Mouse (Mus musculus): ENCODE measurements around the gene Abr. TPM values are rescaled to one million over a fixed set of nuclear protein-coding genes. Genes with fewer than 3 reads are reported as not detected.

Gene Abr
- polyA plus RNA-seq, 1 experiment from 2014 or later, result 76.2 TPM

DNA sequence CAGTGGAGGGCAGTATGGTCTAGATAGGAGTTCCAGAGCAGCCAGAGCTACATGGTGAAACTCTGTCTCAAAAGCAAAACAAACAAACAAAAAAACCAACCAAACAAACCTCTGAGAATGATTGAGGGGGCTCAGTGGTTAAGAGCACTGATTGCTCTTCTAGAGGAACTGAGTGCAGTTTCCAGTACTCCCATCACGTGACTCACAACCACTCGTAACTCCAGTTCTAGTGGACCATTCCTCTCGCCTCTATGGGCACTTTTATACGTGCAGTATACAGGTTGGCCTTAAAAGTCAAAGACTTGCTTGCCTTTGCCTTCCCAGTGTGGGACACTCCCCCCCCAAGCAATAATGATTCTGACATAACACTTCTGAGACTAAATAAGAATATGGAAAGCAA, 217.0 kb downstream of the Abr start:
- no peak overlapping the region for H3K4me2 ChIP-seq (replicated peaks)
- whole genome bisulfite sequencing, result 63% methylated on average over 4 of the region's 4 CpGs
- no peak overlapping the region for H3K9ac ChIP-seq
- no peak overlapping the region for H3K4me3 ChIP-seq
- H3K9me3 ChIP-seq, result no peaks in the 10 kb centered on the region
- H3K36me3 ChIP-seq, result peaks cover 4% of the 10 kb centered on the region; the same call in 1 of the 2 replicates
- H3K27me3 ChIP-seq (replicated peaks), result no peaks in the 10 kb centered on the region
- H3K4me1 ChIP-seq, result peaks cover 9% of the 10 kb centered on the region
- ATAC-seq (ENCODE audit: low FRiP score, low read depth), result no peak
- H3K27ac ChIP-seq, result no peak overlapping the region

DNA sequence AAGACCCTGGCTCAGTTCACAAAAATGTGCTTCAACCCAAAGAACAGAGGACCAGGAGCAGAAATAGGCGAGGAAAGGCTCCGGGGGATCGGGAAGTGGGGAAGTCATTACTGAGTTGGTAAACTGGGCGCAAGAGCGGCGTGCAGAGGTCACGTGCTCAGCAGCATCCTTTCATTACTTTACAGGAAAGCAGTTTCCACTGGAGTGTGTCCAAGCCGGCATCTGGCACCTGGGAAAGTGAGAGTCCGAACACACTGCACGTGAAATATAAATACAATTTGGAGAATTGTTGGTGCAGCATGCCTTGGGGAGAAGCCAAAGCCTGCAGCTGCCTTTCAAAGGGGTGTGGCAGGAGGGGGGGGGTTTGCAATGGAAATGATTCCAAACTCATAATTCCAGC, 220.7 kb downstream of the Abr start:
- Histone ChIP-seq H3K4me2 (replicated peaks) (no peak overlapping the region), H3K36me3 (no peaks in the 10 kb centered on the region), H3K4me3 (no peak overlapping the region), H3K4me1 (peaks cover 11% of the 10 kb centered on the region), H3K9me3 (no peaks in the 10 kb centered on the region), H3K27me3 (replicated peaks) (no peaks in the 10 kb centered on the region), H3K9ac (no peak overlapping the region), H3K27ac (no peak overlapping the region)
- 78% methylated on average over 10 of the region's 10 CpGs for WGBS
- ATAC-seq (ENCODE audit: low FRiP score, low read depth), result no peak

DNA sequence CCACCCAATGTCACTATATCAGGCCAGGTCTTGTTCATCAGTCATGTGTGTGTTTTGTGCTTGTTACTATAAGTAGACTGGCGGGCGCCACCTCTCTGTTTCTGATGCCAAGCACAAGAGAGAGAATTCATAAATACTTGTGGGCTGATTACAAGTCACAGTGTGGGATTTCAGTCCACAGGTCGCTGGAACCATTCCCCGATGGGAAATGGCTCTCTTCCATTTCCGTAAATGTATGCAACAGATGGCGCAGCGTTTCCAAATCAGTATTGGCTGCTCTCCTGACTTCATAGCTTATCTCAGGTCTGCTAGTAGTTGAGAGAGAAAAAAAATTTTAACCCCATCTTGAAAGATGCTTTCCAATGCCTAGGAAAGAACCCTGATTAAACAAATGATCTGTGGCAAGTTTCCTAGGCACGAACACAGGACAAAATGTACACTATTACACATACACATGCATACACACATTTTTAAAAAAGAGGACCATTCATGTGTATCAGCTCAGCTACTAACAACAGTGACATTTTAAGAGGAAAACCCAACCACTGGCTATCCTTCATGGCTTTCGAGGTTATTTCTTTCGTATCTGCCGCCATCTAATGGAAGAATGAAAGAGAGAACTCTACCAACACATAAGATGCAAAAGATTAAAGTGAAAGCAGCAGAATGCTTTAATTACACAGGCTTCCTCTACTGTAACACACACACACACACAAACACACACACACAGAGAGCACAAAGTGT, 222.4 kb downstream of the Abr start:
- no peaks in the 10 kb centered on the region for H3K9me3 ChIP-seq
- H3K27ac ChIP-seq, result peak overlapping the region; percentile 85; the same call in 1 of the 2 replicates
- ATAC-seq (ENCODE audit: low FRiP score, low read depth), result no peak
- H3K9ac ChIP-seq, result peak overlapping the region; percentile 90; the same call in 1 of the 2 replicates
- H3K27me3 ChIP-seq (replicated peaks), result no peaks in the 10 kb centered on the region
- no peaks in the 10 kb centered on the region for H3K36me3 ChIP-seq
- 14% methylated on average over 11 of the region's 11 CpGs for WGBS
- peak overlapping the region; percentile 86 for H3K4me3 ChIP-seq
- peak overlapping the region; percentile 88 for H3K4me2 ChIP-seq (replicated peaks)
- H3K4me1 ChIP-seq, result peaks cover 22% of the 10 kb centered on the region

DNA sequence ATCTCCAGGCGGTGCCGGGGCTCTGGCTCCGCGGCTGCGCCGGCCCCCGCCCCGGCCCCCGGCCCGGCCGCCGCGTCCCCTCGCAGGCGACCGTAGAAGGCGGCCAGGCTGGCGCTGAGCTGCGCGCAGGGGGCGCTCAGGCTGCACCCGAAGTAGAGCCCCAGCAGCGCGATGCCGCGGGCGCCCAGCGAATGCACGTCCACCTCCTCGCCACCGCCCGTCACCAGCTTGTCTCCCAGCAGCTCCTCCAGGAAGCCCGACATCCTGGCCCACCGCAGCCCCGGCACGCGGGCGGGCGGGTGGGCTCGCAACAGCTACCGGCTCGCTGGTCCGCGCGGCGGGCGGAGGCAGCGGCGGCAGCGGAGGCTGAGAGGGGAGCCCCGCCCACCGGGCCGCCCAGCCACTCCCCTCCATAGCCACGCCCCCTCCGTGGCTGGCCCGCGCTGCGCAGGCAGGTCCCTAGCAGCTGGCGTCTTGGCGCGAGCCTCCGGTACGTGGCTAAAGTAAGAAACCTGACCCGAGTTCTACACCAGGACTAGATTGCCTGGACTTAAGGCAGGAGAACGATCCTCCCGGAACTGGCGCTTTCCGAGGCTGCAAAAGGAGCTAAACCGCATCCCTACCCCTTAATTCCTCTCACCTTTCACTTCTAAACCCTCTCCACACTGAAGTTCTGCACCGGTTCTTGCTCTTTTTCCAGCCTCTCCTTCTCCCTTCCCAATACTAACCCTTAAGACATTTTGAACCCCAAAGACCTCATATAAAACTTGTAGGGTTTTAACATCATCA, 223.1 kb downstream of the Abr start, which contains the start of gene Nxn:
Gene Nxn, minus strand, starts transcription at position 343 of the 789 bp plus-strand sequence.
- no peaks in the 10 kb centered on the region for H3K27me3 ChIP-seq (replicated peaks)
- ATAC-seq (ENCODE audit: low FRiP score, low read depth), result peak; percentile 83
- peak within 1 kb of the TSS; percentile 90 for H3K9ac ChIP-seq
- peak within 1 kb of the TSS; percentile 86 for H3K4me3 ChIP-seq
- peaks cover 25% of the 10 kb centered on the region for H3K4me1 ChIP-seq
- H3K36me3 ChIP-seq, result no peaks in the 10 kb centered on the region
- H3K27ac ChIP-seq, result peak within 1 kb of the TSS; percentile 85
- H3K9me3 ChIP-seq, result no peaks in the 10 kb centered on the region
- H3K4me2 ChIP-seq (replicated peaks), result peak within 1 kb of the TSS; percentile 88
- under 1% methylated on average over 66 of the region's 70 CpGs for WGBS

DNA sequence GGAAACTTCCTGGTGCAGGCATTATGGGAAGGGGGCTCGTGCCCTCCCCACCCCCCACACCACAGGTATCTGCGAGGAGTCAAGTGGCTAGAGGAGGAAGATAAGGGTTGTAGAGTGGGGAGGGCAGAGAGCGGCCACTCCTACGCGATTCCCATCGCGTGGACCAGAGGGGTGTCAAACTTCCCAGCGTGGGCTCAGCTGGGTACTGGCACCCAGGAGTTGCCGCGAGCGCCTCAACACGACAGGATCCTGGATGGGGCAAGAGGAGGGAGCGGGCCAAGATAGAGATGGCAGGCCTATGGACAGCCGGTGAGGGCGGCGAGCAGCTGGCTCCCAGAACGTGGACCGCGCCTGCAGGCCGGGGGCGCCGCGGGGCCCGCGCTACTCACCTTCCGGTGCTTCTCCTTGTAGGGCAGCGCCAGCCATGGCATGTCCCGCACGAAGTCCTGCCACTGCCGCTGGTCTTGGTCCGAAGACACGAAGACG, 223.8 kb downstream of the Abr start:
- H3K4me3 ChIP-seq, result peak overlapping the region; percentile 86
- H3K36me3 ChIP-seq, result no peaks in the 10 kb centered on the region
- H3K9ac ChIP-seq, result peak overlapping the region; percentile 90
- H3K4me1 ChIP-seq, result peaks cover 25% of the 10 kb centered on the region
- no peaks in the 10 kb centered on the region for H3K27me3 ChIP-seq (replicated peaks)
- no peaks in the 10 kb centered on the region for H3K9me3 ChIP-seq
- WGBS, result under 1% methylated on average over 33 of the region's 33 CpGs
- H3K4me2 ChIP-seq (replicated peaks), result peak overlapping the region; percentile 88
- peak; percentile 63 for ATAC-seq (ENCODE audit: low FRiP score, low read depth)
- peak overlapping the region; percentile 85 for H3K27ac ChIP-seq

DNA sequence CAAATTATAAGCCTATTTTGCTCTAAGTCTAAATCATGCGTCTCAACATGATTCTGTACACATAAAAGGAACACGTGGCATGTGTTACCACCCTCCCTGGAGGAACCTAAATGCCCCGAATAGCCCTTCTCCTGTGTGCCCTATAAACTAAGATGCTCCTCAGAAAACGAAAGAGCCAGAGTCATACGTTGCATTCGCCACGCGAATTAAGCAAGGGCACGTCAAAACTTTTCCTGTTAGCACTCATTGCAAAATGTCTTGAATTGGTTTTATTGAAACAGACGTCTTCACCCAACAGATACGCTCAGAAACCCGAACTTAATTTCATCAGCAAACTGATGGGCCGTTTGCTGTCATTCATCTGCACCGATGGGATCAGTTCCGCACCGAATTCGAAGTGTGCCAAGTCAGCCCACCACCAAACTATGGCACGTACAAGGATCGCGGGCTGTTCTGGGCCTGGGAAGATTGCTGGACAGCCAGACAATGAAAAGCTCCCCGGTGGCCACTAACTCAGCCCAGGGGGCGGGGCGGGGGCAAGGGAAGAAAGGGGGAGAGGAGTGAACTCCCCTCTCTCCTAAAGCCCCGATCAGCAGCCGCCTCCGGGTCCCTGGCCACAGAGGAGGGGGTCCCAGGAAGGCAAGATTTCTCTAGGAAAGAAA, 224.3 kb downstream of the Abr start:
- Histone ChIP-seq H3K27ac (peak overlapping the region; percentile 85; the same call in 1 of the 2 replicates), H3K9ac (peak overlapping the region; percentile 90), H3K4me1 (peaks cover 25% of the 10 kb centered on the region), H3K4me3 (peak overlapping the region; percentile 86), H3K4me2 (replicated peaks) (peak overlapping the region; percentile 88), H3K36me3 (0 out of 2 replicates have a peak, but pooled peaks cover 3% of the 10 kb centered on the region), H3K9me3 (no peaks in the 10 kb centered on the region), H3K27me3 (replicated peaks) (no peaks in the 10 kb centered on the region)
- under 1% methylated on average over 26 of the region's 26 CpGs for WGBS
- peak; percentile 54 for ATAC-seq (ENCODE audit: low FRiP score, low read depth)

DNA sequence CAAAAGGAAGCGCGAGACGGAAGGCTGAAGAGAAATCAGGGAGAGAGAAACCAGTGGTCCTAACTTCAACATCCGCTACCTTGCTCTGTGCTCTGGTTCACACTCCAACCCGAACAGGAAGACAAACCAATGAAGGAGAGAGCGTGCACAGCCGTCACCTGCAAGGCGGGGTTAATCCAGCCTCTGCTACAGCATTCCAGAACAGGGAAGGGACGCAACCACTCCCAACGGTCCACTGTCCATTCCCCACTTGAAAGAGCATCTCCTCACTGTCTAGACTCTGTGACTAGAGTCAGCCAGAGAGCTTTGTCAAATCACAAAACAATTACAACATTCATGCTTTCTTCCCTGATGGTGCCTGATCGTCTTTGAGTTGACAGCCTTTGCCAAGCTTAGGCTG, 229.1 kb downstream of the Abr start:
- Histone ChIP-seq H3K9me3 (no peaks in the 10 kb centered on the region), H3K36me3 (peaks cover 12% of the 10 kb centered on the region), H3K4me2 (replicated peaks) (no peak overlapping the region), H3K27ac (no peak overlapping the region), H3K4me1 (peaks cover 24% of the 10 kb centered on the region), H3K4me3 (no peak overlapping the region), H3K27me3 (replicated peaks) (no peaks in the 10 kb centered on the region), H3K9ac (no peak overlapping the region)
- ATAC-seq (ENCODE audit: low FRiP score, low read depth), result no peak
- 94% methylated on average over 11 of the region's 11 CpGs for WGBS

DNA sequence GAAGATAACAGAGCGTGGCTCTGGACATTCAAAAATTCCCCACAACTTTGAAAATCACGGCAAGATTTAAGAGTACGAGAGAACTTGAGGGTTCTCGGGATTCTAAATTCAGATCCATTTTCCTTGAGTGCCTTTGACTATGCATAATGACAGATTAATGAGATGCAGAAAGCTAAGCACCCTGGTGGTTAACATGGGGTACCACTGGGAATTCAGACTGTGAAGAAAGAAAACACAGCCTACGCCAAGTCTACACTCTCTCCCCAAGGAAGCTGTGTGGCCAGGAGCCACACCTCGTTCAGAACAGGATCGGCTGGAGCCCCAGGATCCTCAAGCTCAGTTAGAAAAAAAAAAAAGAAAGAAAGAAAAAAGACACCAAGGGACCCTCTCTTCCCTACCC, 229.6 kb downstream of the Abr start:
- H3K4me1 ChIP-seq, result peaks cover 24% of the 10 kb centered on the region
- H3K4me3 ChIP-seq, result no peak overlapping the region
- WGBS, result 88% methylated on average over 7 of the region's 7 CpGs
- H3K9ac ChIP-seq, result no peak overlapping the region
- no peak overlapping the region for H3K4me2 ChIP-seq (replicated peaks)
- no peaks in the 10 kb centered on the region for H3K9me3 ChIP-seq
- ATAC-seq (ENCODE audit: low FRiP score, low read depth), result no peak
- no peak overlapping the region for H3K27ac ChIP-seq
- H3K27me3 ChIP-seq (replicated peaks), result no peaks in the 10 kb centered on the region
- peaks cover 12% of the 10 kb centered on the region for H3K36me3 ChIP-seq

DNA sequence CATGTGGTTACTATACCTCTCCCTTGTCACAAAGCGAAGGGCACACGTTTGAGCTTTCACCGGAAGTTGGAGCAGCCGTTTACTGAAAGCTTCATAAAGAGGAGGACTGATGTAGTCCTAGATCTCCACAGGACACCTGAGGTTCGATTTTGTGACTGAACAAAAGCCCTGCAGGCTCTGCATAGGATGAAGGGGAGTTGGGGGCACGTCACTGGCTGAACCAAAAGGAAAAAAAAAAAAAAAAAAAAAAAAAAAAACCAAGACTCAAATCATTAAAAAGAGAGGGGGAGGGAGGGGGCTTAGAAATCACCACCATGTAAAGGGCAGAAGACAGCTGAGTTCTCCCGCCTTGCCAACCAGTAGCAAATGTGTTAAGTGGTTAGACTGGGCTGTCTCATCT, 233.4 kb downstream of the Abr start:
- WGBS, result 22% methylated on average over 7 of the region's 7 CpGs
- Histone ChIP-seq H3K4me3 (no peak overlapping the region), H3K9ac (no peak overlapping the region), H3K9me3 (no peaks in the 10 kb centered on the region), H3K4me2 (replicated peaks) (peak overlapping the region; percentile 31), H3K4me1 (peaks cover 28% of the 10 kb centered on the region), H3K36me3 (peaks cover 12% of the 10 kb centered on the region), H3K27me3 (replicated peaks) (no peaks in the 10 kb centered on the region), H3K27ac (no peak overlapping the region)
- ATAC-seq (ENCODE audit: low FRiP score, low read depth), result no peak

DNA sequence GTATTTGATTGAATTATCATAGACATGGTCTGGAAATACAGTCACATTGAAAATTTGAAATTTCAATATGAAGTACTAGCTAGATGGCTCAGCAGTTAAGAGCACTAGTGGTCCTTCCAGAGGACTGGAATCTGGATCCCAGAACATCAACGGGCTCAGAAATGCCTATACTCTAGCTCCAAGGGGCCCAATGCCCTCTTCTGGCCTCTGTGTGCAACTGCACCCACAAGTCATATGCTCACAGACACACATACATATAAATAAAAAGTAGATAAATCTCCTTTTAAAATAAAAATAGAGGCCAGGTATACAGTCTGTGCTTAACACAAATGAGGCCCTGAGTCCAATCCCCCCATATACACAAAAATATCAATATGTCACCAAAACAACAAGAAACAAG, 235.0 kb downstream of the Abr start:
- Histone ChIP-seq H3K4me1 (peaks cover 40% of the 10 kb centered on the region), H3K4me3 (no peak overlapping the region), H3K9me3 (no peaks in the 10 kb centered on the region), H3K27ac (no peak overlapping the region), H3K27me3 (replicated peaks) (no peaks in the 10 kb centered on the region), H3K9ac (no peak overlapping the region), H3K36me3 (peaks cover 9% of the 10 kb centered on the region), H3K4me2 (replicated peaks) (no peak overlapping the region)
- WGBS, result 100% methylated on average over 1 of the region's 1 CpGs
- ATAC-seq (ENCODE audit: low FRiP score, low read depth), result no peak

DNA sequence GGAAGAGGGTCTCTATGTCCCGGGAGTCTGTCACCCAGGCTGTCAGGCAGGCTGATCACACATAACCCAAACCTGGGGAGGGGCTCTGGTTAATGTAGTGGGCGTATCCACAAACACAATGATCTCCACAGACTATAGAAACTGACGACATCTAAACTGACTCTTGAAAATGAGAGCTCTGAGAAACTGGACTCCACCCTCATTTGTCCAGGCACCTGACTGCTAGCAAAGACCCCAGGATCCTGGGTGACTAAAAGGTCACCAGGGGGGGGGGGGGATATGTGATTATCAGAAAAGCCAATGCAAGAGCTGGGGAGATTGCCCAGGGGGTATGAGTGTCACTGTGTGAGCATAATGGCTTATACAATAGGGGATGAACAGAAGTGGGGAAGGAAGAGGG, 236.4 kb downstream of the Abr start:
- H3K4me1 ChIP-seq, result peaks cover 41% of the 10 kb centered on the region
- H3K9ac ChIP-seq, result no peak overlapping the region
- no peak overlapping the region for H3K4me3 ChIP-seq
- H3K9me3 ChIP-seq, result no peaks in the 10 kb centered on the region
- H3K36me3 ChIP-seq, result peaks cover 1% of the 10 kb centered on the region
- peak overlapping the region; percentile 21; the same call in 1 of the 2 replicates for H3K27ac ChIP-seq
- peak overlapping the region; percentile 7; the same call in 1 of the 2 replicates for H3K4me2 ChIP-seq (replicated peaks)
- no peaks in the 10 kb centered on the region for H3K27me3 ChIP-seq (replicated peaks)
- ATAC-seq (ENCODE audit: low FRiP score, low read depth), result no peak; the same call in 1 of the 2 replicates
- WGBS, result 19% methylated on average over 3 of the region's 3 CpGs

DNA sequence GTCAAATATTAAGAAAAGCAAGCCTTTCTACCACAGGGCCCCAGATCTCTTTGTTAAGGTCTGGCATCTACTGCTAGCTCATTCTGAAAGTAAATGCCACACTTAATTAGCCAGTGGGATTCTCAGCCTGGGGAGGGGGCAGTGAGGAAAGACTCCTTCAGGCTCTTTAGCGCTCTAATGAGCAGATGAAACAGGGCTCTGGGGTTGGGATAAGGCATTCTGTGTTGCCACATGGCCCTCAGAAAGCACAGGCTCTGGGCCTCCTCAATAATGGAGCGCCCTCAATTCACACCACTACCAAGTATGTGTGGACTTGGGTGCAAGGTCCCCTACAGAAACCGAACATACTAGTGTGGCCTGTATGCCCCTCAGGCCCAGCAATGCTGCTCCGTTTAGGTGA, 237.1 kb downstream of the Abr start:
- H3K27ac ChIP-seq, result peak overlapping the region; percentile 21; the same call in 1 of the 2 replicates
- H3K9ac ChIP-seq, result no peak overlapping the region
- H3K36me3 ChIP-seq, result no peaks in the 10 kb centered on the region
- peaks cover 46% of the 10 kb centered on the region for H3K4me1 ChIP-seq
- no peak overlapping the region for H3K4me3 ChIP-seq
- H3K4me2 ChIP-seq (replicated peaks), result 0 out of 2 replicates have a peak overlapping the region, but pooled peaks have one; percentile 7
- H3K9me3 ChIP-seq, result no peaks in the 10 kb centered on the region
- WGBS, result 62% methylated on average over 4 of the region's 4 CpGs
- H3K27me3 ChIP-seq (replicated peaks), result no peaks in the 10 kb centered on the region
- no peak for ATAC-seq (ENCODE audit: low FRiP score, low read depth)
